Mouse (Mus musculus): ENCODE results near the gene Bcan. TPM values are rescaled to one million over a fixed set of nuclear protein-coding genes. Genes with fewer than 3 reads are reported as not detected.

The Bcan gene
- total RNA-seq, 2 experiments from 2014 or later: 0.32 TPM; not detected in 1

- no peak for DNase-seq
These were observed 27.8 kb downstream of the Bcan start for GRCm38 (mm10) chr3:87972203-87972664.

GRCm38 (mm10) chr3:87971489-87972202, 28.4 kb downstream of the Bcan start:
- no peak for DNase-seq

GRCm38 (mm10) chr3:87970939-87971488, 29.0 kb downstream of the Bcan start, which contains the start of gene Nes:
Gene Nes (plus strand): TSS chr3:87971078.
- peak; percentile 82 to 85 for DNase-seq

- DNase-seq: peak; percentile 63 to 87
These were observed 29.7 kb downstream of the Bcan start for GRCm38 (mm10) chr3:87970184-87970938.

GRCm38 (mm10) chr3:87960586-87961191, 39.3 kb downstream of the Bcan start:
- DNase-seq: peak; percentile 92 to 94

GRCm38 (mm10) chr3:87960191-87960585, 39.8 kb downstream of the Bcan start:
- DNase-seq: no peak

GRCm38 (mm10) chr3:87959371-87959770, 40.7 kb downstream of the Bcan start:
- no peak for DNase-seq

GRCm38 (mm10) chr3:87958967-87959366, 41.1 kb downstream of the Bcan start:
- DNase-seq: no peak

- DNase-seq: no peak
These were observed 41.6 kb downstream of the Bcan start for GRCm38 (mm10) chr3:87958476-87958875.

GRCm38 (mm10) chr3:87958056-87958455, 42.0 kb downstream of the Bcan start:
- no peak for DNase-seq

GRCm38 (mm10) chr3:87952440-87952839, 47.6 kb downstream of the Bcan start:
- DNase-seq: no peak

- DNase-seq: no peak
These were observed 48.1 kb downstream of the Bcan start for GRCm38 (mm10) chr3:87951946-87952345.

- DNase-seq: no peak
These were observed 50.0 kb downstream of the Bcan start for GRCm38 (mm10) chr3:87949955-87950515.

GRCm38 (mm10) chr3:87949266-87949954, 50.6 kb downstream of the Bcan start:
- no peak for DNase-seq

- DNase-seq: no peak
These were observed 51.4 kb downstream of the Bcan start, which contains the start of gene Crabp2 for GRCm38 (mm10) chr3:87948378-87949265. Gene Crabp2 (plus strand): TSS chr3:87948666.

- DNase-seq: no peak
These were observed 52.2 kb downstream of the Bcan start for GRCm38 (mm10) chr3:87947811-87948199.

- DNase-seq: no peak
These were observed 52.8 kb downstream of the Bcan start for GRCm38 (mm10) chr3:87947056-87947810.

- no peak for DNase-seq
These were observed 53.5 kb downstream of the Bcan start for GRCm38 (mm10) chr3:87946541-87946860.

GRCm38 (mm10) chr3:87945781-87946540, 54.1 kb downstream of the Bcan start:
- DNase-seq: no peak

Data from heart, adult 18-20 months (tissue).